21 mouse cellular contexts compared by ENCODE assay signal in the genomic region with DNA sequence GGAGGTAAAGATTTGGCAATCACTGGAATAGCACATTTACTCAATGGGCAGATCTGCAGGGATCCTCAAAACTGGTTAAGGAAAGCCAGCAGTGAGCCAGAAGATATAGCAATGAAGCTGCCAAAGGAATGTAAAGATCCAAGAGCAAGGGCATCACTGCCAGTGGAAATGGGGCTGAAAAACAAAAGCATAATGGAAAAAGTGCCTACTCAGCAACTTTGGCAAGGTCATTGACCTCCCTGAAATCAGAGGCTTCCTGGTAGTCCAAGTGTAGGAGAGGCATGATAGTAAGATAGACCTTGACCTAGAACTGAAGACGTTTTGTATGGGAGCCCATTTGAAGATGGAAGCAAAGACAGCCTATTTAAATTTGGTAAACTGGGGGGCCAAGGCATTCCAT.
"Had no signal": no experiment of that assay in that cellular context is flagged by ENCODE, and none has a peak within 500 bp of the region (broad histone marks: within the 10 kb centered on the region; RNA-seq: fewer than 3 reads in every experiment).

No protein-coding gene starts in this region.

- H3K9ac ChIP-seq: hindbrain, embryonic 12.5 days; hindbrain, embryonic 14.5 days; kidney, embryonic 15.5 days; limb, embryonic 12.5 days; liver, embryonic 13.5 days had no signal

- H3K4me2 ChIP-seq: heart, embryonic 11.5 days; hindbrain, embryonic 12.5 days; hindbrain, embryonic 14.5 days; kidney, embryonic 15.5 days; limb, embryonic 12.5 days; liver, embryonic 11.5 days; liver, embryonic 13.5 days had no signal

- H3K9me3 ChIP-seq: hindbrain, embryonic 10.5 days; hindbrain, embryonic 12.5 days; kidney, embryonic 15.5 days; limb, embryonic 10.5 days; limb, embryonic 12.5 days; liver, embryonic 13.5 days had no signal

- H3K27me3 ChIP-seq: hindbrain, embryonic 12.5 days; kidney, embryonic 15.5 days; liver, embryonic 13.5 days had no signal

- DNase-seq: gastrocnemius, adult 2 months; gastrocnemius, postnatal 10 days; gastrocnemius, postnatal 25 days; heart, postnatal 4 days; kidney, adult 11 months; kidney, postnatal 14 days; layer of hippocampus, adult 9-11 months; layer of hippocampus, postnatal 36 days had no signal

- ATAC-seq: hindbrain, embryonic 16.5 days; intestine, embryonic 16.5 days had no signal

- H3K27ac ChIP-seq: gastrocnemius, adult 2 months; heart, adult 2 months; hindbrain, embryonic 10.5 days; hindbrain, embryonic 12.5 days; hindbrain, embryonic 14.5 days; kidney, embryonic 15.5 days; kidney, postnatal 0 days; limb, embryonic 10.5 days; limb, embryonic 12.5 days; liver, embryonic 13.5 days had no signal

- H3K4me3 ChIP-seq: gastrocnemius, adult 2 months; heart, adult 2 months; hindbrain, embryonic 10.5 days; hindbrain, embryonic 12.5 days; kidney, embryonic 15.5 days; limb, embryonic 10.5 days; limb, embryonic 12.5 days; liver, embryonic 13.5 days had no signal

- H3K4me1 ChIP-seq: liver, embryonic 13.5 days had no signal

- H3K36me3 ChIP-seq: hindbrain, embryonic 10.5 days; hindbrain, embryonic 12.5 days; kidney, embryonic 15.5 days; limb, embryonic 10.5 days; limb, embryonic 12.5 days; liver, embryonic 13.5 days had no signal
